Mouse (Mus musculus) CH12.LX (cell line): ENCODE results near the gene Cwc27.

Experiments used
- CTCF ChIP-seq, 2 experiments: IDR thresholded peaks in 1 of 2; conservative IDR thresholded peaks in 1 of 2; 2 replicates each; pipeline ENCODE4 v1.5.1; 2011 to 2012; ENCODE audit warnings: low read depth in 2 of 2, low read length in 2 of 2, improper control_type of control experiment in 1 of 2, inconsistent platforms in 1 of 2, mild to moderate bottlenecking in 1 of 2, moderate library complexity in 1 of 2
- E2F4 ChIP-seq: IDR thresholded peaks from 2 replicates; pipeline ENCODE4 v1.6.1; 2011; ENCODE audit warnings: low read depth, low read length, improper control_type of control experiment; ENCODE audit not compliant: insufficient replicate concordance
- EP300 ChIP-seq: IDR thresholded peaks from 2 replicates; pipeline ENCODE4 v1.6.1; 2011; ENCODE audit warnings: low read length, improper control_type of control experiment
- HCFC1 ChIP-seq: IDR thresholded peaks from 2 replicates; pipeline ENCODE4 v1.6.1; 2012; ENCODE audit warnings: low read depth, mild to moderate bottlenecking, inconsistent platforms, low read length, improper control_type of control experiment
- KAT2A ChIP-seq: IDR thresholded peaks from 2 replicates; pipeline ENCODE4 v1.6.1; 2012; ENCODE audit warnings: low read length, improper control_type of control experiment, inconsistent platforms; ENCODE audit not compliant: insufficient replicate concordance
- NELFE ChIP-seq: IDR thresholded peaks from 2 replicates; pipeline ENCODE4 v1.6.1; 2011; ENCODE audit warnings: low read depth, low read length, improper control_type of control experiment
- POLR2A ChIP-seq: IDR thresholded peaks from 2 replicates; pipeline ENCODE4 v1.6.1; 2011; ENCODE audit warnings: low read depth, mild to moderate bottlenecking, improper control_type of control experiment, low read length
- RAD21 ChIP-seq: IDR thresholded peaks from 2 replicates; pipeline ENCODE4 v1.6.1; 2011; ENCODE audit warnings: low read depth, mild to moderate bottlenecking, low read length, improper control_type of control experiment, moderate library complexity
- UBTF ChIP-seq: IDR thresholded peaks from 2 replicates; pipeline ENCODE4 v1.6.1; 2012; ENCODE audit warnings: low read depth, mild to moderate bottlenecking, inconsistent platforms, low read length, improper control_type of control experiment, moderate library complexity
- ZC3H11A ChIP-seq: IDR thresholded peaks from 2 replicates; pipeline ENCODE4 v1.6.1; 2012; ENCODE audit warnings: low read depth, mild to moderate bottlenecking, inconsistent platforms, low read length, improper control_type of control experiment
- ZKSCAN1 ChIP-seq: IDR thresholded peaks from 2 replicates; pipeline ENCODE4 v1.6.1; 2012; ENCODE audit warnings: low read depth, inconsistent platforms, low read length, improper control_type of control experiment, borderline replicate concordance

DNA sequence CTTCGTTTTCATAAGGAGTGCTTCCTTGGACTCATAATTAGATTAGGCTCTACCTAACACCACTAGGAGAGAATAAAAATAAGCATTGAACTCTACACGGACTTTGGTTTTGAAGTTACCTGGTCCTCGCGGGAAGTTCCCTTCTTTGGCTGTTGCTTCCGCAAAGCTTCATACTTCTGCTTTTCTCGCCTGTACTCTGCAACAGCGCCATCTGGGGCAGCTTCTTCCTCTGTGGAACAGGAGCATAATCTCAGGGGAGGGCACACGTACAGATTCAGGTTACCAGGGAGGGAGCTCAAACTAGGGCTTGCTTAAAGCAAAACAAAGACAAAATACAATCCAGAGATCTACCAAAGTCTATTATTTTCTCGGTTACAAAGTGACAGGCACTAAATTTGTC is 155.8 kb downstream of the Cwc27 start:
- TF ChIP-seq ZKSCAN1 (no peak), CTCF (conservative IDR thresholded peaks at IDR 0.05 in 1 of 2, IDR thresholded peaks at IDR 0.05 in 1 of 2; ENCODE audit: low read depth in 2 of 2, low read length in 2 of 2) (no peak), ZC3H11A (no peak), EP300 (no peak), POLR2A (no peak), KAT2A (no peak), E2F4 (no peak), HCFC1 (no peak), RAD21 (no peak), UBTF (no peak), NELFE (no peak)
